Mouse (Mus musculus): Measurements from ENCODE around the gene Os9.

The Os9 gene

DNA sequence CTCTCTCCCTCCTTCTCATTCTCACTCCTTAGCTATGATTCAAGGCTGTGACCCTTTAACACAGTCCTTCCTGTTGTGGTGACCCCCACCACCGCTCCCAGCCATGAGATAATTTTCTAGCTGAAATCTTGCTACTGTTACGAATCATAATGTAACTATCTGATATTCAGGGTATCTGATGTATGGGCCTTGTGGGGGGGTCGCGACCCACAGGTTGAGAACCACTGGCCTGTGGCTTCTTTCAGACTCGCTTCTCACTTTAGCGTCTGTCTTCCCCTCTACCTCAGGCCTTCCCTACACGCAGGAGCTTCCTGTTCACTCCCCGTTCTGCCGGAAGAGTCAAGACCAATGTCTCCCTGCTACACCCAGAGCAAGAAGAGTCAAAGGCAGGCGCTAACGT is 2.5 kb downstream of the Os9 start:
- DNase-seq (ENCODE audit: low spot score) = no peak

DNA sequence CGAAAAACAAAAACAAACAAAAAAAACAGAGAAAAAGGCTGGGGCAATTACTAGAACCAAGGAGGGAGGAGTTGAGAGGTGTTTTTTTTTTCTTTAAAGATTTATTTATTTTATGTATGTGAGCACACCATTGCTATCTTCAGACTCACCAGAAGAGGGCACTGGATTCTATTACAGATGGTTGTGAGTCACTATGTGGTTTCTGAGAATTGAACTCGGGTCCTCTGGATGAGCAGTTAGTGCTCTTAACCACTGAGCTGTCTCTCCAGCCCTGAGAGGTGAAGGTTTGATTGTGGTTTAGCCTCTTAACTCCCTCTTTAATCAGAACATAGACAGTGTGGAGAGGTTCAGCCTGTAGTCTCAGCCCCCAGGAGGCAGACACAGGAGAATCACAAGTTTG is 5.9 kb downstream of the Os9 start:
- no peak for DNase-seq (ENCODE audit: low spot score)

DNA sequence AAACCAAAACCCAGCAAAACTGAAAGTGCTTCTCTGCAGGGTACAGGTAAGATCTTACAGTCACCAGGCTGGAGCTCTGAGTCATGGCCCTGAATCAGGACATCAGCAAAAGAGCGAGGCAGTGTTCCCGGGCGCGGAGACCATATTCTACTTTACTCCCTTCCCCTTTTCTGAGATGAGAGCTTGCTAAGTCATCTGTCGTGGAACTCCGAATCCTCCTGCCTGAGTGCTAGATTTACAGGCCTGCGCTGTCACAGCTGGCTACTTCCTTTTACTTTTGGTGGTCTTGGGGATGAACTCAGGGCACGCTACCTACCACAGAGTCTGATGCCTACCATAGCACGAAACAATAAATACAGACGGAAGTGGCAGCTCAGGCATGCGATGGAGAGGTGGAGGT is 6.5 kb downstream of the Os9 start:
- DNase-seq (ENCODE audit: low spot score) = no peak

DNA sequence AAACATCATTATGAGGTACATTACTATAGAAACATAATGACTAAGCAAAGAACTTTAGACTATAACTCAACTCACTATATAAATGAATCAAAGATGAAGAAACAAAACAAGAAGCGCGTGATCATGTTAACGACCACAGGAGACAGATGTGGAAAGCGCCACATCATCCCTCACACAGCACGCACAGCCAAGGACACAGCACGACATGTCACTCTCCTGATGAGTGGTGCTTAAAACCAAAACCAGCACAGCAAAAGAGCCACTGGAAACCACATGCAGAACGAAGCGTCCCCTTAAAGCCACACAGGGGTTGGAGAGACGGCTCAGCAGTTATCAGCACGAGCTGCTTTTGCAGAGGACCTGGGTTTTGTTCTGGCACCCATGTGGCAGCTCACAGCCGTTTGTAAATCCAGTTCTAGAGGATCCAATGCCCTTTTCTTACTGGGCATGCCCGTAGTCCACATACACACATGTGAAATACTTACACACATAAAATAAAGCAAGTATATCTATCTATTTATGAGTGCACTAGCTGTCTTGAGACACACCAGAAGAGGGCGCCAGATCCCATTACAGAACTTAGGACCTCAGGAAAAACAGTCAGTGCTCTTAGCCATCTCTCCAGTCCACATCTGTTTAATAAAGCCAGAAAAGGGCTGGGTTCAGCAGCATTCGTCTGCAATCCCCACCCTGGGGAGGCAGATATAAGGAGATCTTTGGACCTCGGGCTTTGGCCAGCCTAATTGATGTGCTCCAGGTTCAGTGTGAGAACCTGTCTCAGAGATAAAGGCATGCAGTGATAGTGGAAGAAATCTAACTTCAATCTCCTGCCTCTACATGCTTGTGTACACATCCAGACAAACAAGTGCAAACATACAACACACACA is 9.7 kb downstream of the Os9 start:
- no peak for DNase-seq (ENCODE audit: low spot score)

DNA sequence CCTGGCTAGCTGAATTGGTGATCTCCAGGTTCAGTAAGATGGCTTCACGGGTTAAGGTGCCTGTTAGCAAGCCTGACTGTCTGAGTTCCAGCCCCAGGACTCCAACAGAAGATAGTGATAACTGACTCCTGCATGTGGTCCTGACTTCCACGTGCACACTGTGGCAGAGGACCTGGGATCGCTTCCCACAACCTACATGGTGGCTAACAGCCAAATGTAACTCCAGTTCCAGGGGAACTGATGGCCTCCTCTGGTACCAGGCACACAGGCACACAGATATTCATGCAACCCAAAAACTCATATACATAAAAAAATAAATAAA is 12.7 kb downstream of the Os9 start:
- DNase-seq (ENCODE audit: low spot score) = no peak

DNA sequence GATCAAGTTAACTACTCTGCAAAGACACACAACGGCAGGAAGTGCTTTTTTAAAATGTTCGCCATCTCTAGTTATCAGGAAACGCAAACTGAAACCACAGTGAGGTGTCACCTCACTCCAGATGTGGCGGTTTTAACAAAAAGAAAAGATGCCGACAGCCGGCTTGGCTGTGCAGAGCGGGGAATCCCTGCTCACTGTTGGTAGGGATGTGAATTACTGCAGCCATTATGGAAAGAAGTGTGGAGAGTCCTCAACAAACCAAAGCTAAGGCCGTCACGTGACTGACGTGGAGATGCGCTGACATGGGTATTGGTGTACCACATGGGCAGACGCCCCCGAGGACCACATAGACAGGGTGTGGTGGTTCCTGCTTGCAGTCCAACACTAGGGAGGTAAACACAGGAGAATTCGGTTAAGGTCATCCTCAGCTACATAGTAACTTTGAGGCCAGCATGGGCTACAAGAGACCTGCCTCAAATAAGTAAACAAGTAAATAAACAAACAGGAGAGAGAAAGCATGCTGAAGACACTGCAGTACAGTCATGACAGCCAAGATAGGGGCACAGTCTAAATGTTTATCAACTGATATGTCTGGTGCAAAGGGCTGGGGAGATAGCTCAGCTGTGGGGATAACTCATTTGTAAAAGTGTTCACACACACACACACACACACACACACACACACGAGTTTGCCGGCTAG is 13.2 kb downstream of the Os9 start:
- no peak for DNase-seq (ENCODE audit: low spot score)

DNA sequence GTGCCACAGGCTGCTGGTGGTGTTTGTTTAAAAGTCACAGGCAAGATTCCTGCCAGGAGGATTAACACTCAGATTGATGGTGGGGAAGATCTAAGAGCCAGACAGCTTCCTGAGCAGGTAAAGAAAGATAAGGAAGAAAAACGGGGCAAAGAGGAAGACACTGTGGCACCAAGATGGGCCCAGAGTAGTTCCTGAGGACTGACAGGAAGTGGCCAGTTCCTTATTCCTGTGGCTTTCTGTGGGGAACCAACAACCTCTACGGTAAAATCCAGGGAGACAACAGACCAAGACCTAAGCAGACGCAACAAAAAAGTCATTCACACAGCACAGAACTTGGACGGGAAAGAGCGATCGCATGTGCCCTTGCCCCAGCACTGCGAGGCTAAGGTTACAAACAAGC is 17.3 kb downstream of the Os9 start:
- DNase-seq (ENCODE audit: low spot score) = no peak

DNA sequence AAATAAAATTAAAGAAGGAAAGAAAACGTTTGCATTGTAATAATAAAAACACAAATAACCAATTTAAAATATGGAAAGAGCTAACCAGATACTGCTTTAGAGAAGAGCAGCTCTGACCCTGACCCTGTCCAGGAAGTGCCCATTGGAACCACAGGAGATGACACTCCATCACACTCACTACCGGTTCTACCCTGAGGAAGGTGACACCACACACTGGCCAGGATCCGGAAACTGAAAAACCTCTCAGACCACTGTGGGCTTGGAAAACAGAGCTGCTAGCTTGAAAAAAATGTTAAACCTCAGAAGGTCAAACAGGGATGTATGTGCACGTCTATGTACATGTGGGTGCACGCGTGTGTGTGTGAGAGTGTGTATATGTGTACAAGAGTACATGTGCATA is 19.8 kb downstream of the Os9 start:
- DNase-seq (ENCODE audit: low spot score) = no peak

DNA sequence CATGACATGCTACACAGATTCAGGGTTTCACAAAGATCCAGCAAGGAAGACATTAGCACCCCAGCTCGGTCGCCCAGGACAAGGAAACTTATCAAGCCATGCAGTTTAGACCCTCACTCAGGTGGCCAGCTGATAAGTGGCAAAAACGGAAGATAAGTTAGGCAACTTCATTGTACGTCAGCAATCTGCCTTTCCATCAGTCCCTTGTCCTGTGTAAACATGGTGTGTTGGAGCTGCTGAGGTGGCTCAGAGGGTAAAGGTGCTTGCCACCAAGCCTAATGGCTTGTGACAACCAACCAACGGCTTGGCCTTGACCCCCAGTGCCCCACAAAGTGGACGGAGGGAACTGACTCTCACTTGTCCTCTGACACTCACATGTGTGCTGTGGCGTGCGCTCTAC is 20.5 kb downstream of the Os9 start:
- DNase-seq (ENCODE audit: low spot score) = no peak

DNA sequence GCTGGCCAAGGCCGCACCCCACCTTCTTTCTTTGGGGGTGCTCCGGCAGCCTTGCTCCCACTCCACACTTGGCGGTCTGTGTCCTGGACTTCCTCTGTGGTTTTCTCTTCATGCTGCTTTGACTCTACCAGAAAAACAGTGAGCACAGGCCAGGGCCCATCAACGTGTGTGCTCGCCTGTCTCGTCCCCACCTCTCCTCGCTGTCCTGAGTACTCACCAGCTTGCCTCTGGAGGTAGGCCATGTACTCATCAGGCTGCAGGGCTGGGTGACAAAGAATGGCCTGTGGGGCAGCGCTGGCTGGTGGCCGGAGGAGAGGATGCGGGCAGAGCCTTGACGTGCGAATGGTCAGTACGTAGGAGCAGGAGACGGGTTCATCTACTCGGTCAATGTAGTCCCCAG is 21.1 kb downstream of the Os9 start:
- DNase-seq (ENCODE audit: low spot score) = no peak

DNA sequence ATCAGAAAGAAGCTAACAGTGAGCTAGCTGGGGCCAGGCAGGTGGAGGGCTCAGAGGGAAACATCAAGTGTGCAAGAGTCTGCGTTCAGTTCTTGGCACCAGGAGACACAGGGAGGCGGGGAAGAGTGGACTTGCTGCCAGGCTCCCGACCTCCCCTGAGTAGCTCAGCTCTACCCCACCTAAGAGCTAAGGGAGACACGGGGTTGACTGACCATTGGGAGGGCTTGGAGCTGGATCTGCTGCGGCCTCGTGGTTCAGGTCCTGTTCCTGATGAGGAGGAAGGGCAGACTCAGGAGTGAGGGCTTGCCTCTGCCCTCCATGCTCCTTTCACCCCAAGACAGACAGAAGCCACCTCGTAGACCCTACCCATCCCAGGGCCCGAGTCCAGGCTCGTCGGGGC is 21.7 kb downstream of the Os9 start:
- DNase-seq (ENCODE audit: low spot score) = no peak

DNA sequence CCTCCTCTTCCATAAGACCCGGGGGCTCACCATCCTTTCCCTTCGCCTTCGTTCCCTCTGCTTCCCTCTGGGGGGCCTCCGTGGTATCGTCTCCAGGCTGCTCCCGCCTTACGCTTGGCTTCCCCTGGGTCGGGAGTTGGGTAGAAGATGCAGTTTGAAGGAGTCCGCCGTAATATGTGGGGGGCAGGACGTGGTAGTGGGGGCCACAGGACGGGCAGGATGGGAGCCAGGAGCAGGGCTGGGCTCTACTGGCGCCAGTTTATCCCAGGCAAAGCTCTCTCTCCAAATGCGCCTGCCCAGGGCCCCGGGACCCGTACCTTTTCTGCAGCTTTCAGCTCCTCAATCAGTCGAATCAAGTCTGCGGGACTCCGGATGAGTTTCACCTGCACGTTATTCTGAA is 22.4 kb downstream of the Os9 start:
- DNase-seq (ENCODE audit: low spot score) = no peak

DNA sequence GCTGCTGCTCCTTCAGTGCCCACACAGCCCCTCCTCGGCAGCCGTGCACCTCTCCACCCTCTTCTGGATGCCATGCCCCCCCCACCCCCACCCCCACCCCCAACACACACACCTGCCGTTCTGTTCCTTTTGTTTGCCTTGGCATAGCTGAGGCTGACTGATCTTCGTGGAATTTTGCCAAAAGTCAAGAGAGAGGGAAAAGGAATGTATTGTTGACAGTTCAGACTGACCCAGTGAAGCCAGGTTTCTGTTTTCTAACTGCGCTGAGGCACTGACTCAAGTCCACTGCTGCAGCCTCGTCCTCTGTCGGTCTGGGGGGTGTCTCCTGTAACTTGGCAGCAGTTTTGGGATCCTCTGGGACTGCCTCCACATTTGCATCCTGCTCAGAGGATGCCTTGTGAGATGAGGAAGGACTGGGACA is 26.5 kb downstream of the Os9 start:
- DNase-seq (ENCODE audit: low spot score) = no peak

DNA sequence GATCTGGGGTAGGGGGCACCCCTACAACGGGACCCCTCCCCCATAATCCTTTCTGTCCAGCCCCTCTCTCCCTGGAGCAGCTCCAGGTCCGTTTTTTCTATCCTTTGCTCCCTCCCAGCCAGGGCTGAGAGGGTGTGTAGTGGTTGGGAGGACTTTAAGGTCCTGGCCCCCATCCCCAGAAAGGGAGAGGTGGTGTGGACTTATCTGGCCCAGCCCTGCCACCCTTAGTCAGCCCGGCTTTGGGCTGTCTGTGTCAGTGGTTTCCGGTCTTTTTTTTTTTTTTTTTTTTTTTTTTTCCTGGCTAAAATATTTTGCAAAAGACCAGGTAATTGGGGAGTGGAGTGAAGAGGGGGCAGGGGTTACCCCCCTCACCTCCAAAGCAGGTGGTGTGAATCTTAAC is 28.2 kb downstream of the Os9 start:
- DNase-seq (ENCODE audit: low spot score) = no peak

DNA sequence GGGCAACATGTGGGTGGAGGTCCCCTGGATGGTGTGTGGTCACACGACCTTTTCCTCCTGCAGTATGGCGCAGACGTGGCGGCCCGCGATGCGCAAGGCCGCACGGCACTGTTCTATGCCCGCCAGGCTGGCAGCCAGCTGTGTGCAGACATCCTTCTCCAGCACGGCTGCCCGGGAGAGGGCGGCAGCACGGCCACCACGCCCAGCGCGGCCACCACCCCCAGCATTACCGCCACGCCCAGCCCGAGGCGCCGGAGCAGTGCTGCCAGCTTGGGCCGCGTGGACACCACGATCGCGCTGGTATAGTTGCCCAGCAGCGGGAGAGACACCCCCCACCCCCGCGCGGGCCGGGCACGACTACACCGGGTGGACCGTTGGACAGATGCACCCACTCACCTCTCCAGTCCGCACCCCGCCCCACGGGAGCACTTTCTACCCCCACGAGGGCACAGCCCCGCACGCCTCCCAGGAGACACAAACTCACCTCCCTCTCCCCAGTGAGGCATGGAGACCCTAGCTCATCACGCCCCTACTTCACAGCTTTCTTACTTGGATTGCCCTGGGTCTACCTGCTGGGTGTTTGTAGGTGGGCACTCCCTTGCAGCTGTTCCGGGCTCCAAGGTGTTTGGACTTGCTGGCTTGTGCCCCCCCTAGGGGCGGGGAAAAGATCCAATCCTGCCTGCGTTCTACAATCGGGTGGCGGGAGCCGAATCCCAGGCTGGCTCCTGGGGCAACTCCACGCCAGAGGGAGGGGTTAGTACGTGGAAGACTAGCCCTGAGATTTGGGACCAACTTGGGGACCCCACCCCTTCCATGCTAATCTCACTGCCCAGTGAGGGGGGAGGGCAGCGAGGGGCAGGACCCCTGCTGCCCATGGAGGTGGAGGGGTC is 29.2 kb downstream of the Os9 start:
- no peak for DNase-seq (ENCODE audit: low spot score)

DNA sequence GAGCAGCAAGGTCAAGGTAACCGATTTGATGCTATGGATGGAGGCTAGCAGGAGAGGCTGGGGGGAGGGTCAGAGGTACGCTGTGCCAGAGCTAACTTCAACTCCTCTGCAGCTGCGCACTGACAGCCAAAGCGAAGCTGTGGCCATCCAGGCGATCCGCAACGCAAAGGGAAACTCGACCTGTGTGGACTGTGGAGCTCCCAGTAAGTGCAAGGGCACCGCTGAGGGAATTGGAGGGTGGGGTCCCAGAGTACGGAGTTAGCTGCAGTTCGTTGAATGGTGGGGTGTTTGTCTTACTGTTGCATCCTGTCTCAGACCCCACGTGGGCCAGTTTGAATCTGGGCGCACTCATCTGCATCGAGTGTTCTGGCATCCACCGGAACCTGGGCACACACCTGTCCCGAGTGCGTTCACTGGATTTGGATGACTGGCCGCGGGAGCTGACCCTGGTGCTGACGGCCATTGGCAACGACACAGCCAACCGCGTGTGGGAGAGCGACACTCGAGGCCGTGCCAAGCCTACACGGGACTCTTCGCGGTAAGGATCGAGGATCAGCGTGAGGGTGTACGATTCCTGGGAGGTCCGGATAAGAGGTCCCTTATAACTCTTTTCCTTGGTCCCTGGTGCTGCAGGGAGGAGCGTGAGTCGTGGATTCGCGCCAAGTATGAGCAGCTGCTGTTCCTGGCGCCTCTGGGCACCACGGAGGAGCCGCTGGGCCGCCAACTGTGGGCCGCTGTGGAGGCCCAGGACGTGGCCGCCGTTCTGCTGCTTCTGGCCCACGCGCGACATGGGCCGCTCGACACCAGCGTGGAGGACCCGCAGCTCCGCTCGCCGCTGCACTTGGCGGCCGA is 30.1 kb downstream of the Os9 start:
- no peak for DNase-seq (ENCODE audit: low spot score)

DNA sequence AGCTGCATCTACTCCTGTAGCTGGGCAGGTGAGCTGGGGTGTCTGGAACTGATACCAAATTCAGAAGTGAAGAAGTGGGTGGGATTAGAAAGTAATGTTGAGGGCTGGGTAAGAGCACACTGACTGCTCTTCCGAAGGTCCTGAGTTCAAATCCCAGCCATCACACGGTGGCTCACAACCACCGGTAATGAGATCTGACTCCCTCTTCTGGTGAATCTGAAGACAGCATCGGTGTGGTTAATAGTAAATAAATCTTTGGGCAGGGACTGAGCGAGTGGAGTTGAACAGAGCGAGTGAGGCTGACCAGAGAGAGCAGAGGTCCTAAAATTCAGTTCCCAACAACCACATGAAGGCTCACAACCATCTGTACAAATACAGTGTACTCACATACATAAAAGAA is 35.3 kb downstream of the Os9 start:
- DNase-seq (ENCODE audit: low spot score) = no peak

DNA sequence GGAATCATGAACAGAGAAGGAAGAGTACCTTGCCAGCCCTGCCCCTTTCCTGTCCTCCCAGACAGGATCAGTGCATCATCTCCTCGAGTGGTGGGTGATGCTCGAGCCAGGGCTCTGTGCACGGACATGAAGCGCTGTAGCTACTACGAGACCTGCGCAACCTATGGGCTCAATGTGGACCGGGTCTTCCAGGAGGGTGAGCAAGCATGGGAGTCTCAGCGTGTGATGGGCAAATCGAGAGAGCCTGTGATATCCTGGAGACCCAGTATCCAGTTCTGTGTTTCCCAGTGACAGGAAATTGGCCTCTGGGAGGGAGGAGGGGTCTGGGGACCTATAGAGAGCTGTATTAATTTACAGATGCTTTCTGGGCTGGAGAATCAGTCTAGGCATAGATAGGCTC is 35.9 kb downstream of the Os9 start:
- no peak for DNase-seq (ENCODE audit: low spot score)

DNA sequence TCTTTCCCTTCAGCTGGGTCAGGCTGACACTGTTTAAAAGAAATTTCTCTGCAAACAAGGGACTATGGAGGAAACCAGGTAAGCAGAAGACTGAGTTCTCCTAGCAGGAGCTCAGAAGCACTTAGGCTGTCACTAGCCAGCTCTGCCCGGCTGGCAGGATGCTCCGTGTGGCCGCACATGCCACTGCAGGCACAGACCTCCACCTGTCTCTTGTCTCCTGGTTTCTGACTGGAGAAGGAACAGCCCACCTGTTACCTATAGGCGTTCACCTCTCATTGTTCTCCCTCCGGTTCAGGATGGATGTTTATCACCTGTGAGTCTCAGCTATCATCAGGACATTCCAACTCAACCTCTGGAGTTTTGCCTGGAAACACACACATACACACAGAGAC is 37.0 kb downstream of the Os9 start:
- no peak for DNase-seq (ENCODE audit: low spot score)

DNA sequence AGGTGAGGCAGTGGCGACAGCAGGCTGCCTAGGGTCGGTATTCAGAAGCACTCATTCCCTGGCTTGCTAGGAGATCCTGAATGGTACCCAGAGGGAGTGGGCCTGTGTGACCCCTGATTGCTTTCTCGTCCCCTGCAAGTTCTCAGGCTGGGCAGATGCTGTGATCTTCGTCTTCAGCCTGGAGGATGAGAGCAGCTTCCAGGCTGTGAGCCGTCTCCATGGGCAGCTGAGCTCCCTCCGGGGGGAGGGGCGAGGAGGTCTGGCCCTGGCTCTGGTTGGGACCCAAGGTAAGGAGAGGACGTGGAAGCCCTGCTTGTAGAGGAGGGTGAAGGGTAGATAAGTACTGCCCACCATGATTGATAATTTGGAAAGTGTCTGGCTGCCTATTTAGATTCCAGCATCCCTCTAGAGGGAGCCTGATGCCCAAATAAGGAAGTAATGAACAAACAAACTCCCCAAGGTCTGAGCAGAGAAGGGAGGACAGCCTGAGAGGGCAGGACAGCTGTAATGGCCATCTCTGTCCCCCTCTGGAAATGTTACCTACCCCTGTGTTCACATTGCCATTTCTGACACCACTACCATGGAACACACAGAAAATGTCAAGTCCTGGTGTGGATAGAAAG is 37.5 kb downstream of the Os9 start:
- DNase-seq (ENCODE audit: low spot score) = no peak

DNA sequence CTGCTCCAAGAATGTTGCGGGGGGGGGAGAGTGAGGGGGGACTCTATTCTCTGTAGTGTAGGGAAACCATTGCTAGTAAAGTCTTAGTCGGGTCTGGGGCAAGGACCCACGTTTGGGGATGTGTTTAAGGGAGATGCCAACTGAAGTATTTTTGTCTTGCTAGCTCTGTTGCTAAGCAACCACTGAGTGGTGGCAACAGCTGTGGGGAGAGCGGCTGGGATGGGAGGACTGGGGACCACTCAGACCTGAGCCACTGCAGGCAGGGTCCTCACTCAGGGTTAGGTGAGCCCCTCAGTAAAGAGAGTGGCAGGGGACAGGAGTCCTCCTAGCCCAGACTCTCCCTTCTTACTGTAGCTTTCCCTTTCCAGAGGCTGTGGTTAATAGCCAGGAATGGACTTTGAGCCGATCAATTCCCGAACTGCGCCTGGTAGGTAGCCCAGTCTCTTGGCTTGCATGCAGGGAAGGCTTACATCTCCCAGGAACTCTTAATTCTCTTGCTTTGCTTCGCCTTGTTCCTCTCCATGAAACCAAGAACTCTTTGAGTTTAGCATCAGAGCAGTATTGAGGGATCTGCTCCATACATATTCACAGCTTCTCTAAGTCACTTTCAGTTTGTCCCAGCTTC is 38.8 kb downstream of the Os9 start:
- no peak for DNase-seq (ENCODE audit: low spot score)

Measured in urinary bladder, postnatal 25 days (tissue).